Mouse (Mus musculus): ENCODE measurements around the gene Usp43.
A peak's percentile ranks its signal among the peaks of the same experiment; 100 is the strongest.

Gene Usp43

GRCm38 (mm10) chr11:67903756-67904155 is 18.2 kb downstream of the Usp43 start:
- DNase-seq (ENCODE audit: low spot score in 2 of 2): no peak

- DNase-seq (ENCODE audit: low spot score in 2 of 2): peak in 1 of 2 experiments; percentile 60
These were observed 24.8 kb downstream of the Usp43 start for GRCm38 (mm10) chr11:67897064-67897560.

DNA sequence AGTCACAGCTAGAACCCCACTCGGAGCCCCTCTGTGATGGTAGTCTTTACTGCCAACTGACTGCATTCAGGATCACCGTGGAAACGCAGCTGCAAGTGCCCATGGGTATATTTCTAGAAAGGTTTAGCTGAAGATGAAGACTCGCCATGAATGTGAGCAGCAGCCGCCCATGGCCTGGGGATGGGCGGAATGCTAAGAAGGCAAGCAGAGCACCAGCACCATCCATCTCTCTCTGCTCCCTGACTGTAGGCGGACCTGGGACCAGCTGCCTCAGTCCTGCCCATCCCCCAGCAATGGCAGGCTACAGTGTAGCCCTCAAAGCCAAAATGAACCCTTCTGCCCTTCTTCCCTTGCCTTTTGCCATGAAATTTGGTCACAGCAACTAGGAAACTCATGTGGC is 26.3 kb downstream of the Usp43 start:
- DNase-seq (ENCODE audit: low spot score in 2 of 2): no peak

GRCm38 (mm10) chr11:67888521-67888920 is 33.4 kb downstream of the Usp43 start:
- no peak for DNase-seq (ENCODE audit: low spot score in 2 of 2)

DNA sequence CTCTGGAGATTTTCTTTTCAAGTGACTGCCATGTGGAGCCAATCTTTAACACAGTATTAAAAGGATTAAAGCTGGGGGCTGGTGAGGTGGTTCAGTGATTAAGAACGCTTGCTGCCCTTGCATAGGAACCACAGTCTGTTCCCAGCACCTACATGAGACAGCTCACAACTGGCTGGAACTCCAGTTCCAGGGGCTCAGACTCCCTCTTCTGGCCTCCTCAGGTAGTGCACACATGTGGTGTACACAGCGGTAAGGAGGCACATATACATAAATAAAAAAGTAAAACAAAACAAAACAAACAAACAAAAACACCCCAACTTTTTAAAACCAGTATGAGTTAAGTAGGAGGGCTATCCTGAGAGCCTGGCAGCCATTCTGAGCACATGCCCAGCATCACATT is 36.0 kb downstream of the Usp43 start:
- DNase-seq (ENCODE audit: low spot score in 2 of 2): no peak

DNA sequence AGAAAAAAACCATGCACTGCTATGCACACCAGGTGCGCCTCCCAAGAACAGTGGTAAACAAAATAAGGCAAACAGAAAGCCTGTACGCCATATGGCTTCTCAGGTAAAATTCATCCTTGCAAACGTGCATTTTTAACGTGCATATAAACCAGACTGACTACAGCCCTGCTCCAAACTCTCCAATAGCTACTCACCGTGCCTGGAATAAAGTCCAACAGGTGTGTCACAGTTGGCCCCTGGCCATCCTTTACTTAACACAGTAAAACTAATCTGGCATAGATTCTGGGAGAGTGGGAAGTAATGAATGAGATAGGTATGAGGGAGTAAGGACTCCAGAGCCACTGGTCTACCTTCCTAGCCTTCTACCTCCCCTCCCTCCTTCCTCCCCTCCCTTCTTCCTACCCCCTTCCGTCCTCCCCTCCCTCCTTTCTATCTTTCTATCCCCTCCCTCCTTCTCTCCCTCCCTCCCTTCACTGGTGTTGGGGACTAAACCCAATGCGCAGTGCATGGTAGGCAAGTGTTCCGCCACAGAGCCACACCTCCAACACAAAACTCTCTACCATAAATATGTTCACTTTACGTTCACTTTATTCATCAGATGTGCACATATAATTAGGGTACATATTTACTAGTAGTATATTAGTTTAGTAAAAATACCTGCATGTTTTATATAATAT is 56.3 kb downstream of the Usp43 start:
- no peak for DNase-seq (ENCODE audit: low spot score in 2 of 2)

DNA sequence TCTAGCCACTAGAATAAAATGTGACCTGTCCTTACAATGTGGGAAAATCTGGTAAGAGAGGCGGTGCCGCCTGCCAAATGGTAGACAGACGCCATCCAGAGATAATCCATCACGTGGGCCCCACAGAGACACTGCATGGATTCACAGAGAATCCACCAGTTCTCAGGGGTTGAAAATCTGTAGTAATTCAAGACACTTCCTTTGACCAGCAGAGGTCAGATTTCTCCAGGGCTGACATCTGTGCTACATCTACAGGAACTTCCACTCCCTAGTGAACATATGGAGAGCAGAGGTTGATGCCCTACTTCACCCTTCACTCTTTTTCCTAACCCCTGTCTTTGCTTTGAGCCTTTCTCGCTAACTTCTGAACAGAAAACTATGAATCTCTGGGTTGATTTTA is 56.9 kb downstream of the Usp43 start:
- DNase-seq (ENCODE audit: low spot score in 2 of 2): no peak

- no peak for DNase-seq (ENCODE audit: low spot score in 2 of 2)
These were observed 60.5 kb downstream of the Usp43 start for GRCm38 (mm10) chr11:67861399-67861838.

DNA sequence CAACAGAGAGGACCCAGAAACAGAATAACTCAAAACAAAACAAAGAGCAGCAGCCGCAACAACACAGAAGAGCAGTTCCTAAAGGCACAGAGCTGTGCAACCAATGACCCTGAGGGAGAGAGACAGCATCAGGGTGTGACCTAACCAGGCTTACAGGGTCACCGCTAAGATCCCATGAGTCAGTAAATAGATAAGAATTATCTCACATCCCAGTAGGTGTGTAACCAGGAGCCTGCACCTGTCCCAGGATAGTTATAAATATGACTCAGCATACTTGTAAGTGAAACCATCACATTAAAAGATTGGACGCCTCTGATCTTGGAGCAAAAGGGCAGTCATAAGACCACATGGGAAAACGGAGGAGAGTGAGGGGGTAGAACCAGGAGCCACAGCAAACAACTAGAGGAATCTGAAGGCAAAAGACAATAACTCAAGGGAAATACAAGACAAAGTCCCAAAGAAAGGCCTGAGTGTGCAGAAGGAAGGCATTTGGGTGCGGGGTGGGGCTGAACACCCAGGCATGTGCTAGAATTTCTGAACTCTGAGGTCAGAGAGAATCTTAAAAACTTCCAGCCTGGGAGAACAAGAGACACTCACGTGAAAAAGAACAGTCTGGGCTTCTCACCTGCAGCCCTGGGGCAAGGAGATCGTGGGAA is 61.1 kb downstream of the Usp43 start:
- DNase-seq (ENCODE audit: low spot score in 2 of 2): no peak

DNA sequence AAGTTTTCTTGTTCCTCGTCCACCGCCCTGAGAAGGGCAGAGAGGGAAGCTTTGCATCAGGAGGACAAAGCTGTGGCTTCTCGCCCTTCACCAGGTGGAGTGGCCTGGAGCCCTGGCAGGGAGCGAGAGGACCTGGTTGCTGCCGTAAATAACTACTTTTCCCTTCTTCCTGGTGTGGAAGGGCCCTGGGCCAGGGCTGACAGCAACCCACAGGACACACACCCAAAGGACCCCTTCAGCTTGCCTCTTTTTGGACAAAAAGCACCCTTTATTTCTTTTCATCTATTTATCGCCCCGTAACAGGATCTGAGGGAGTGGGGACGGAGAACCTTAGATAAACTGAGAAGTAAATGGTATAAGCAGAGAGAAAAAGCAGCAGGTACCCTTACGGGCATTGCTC is 63.4 kb downstream of the Usp43 start:
- no peak for DNase-seq (ENCODE audit: low spot score in 2 of 2)

- DNase-seq (ENCODE audit: low spot score in 2 of 2): peak in 1 of 2 experiments; percentile 16
These were observed 66.9 kb downstream of the Usp43 start for GRCm38 (mm10) chr11:67855035-67855434.

DNA sequence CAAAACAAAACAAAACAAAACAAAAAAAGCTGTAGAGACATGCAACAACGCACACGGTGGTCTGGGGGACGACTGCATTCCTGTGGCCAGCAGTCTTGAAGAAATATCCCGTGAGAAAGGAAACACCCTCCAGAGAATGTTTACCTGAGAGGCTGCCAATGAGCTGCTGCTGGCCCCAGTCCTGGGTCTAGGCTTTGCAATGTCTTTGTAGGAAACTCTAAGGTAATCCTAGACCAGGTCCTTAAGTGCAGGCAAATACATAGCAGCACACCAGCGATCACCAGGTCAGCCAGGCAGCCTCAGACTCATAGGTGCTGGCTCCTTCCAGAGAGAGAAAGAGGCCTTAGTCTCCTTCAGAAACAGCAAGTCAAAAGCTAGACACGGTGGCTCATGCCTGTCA is 68.0 kb downstream of the Usp43 start:
- DNase-seq (ENCODE audit: low spot score in 2 of 2): no peak

- DNase-seq (ENCODE audit: low spot score in 2 of 2): no peak
These were observed 70.2 kb downstream of the Usp43 start for GRCm38 (mm10) chr11:67851770-67852169.

DNA sequence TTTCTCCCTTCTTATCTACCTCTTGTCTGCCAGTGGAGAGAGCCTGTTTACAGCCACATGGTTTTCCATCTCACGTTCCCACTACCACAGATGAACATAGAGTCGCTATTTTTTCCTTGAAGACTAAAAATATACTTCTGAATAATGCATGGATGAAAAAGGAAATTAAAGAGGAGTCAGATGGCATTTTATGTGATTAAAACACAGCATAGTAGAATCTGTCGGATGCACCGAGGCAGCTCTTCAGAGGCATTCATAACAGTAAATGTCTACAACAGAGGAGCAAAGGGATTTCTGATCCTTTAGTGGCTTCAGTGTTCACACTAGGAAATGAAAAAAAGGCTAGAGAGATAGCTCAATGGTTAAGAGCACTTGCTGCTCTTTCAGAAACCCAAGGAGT is 76.8 kb downstream of the Usp43 start:
- no peak for DNase-seq (ENCODE audit: low spot score in 2 of 2)

DNA sequence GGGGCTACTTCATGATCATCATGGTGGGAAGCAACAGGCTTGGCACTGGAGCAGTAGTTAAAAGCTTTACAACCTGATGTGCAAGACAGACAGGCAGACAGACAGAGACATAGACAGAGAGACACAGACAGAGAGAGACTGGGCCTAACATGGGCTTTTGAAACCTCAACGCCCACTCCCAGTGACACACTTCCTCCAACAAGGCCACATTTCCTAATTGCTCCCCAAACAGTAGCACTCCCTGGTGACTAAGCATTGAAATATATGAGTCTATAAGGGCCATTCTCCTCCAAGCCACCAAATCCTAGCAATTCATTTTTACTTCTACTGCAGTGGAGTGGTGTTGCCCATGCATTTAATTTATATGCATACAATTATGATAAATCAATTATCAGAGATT is 82.1 kb downstream of the Usp43 start:
- no peak for DNase-seq (ENCODE audit: low spot score in 2 of 2)

DNA sequence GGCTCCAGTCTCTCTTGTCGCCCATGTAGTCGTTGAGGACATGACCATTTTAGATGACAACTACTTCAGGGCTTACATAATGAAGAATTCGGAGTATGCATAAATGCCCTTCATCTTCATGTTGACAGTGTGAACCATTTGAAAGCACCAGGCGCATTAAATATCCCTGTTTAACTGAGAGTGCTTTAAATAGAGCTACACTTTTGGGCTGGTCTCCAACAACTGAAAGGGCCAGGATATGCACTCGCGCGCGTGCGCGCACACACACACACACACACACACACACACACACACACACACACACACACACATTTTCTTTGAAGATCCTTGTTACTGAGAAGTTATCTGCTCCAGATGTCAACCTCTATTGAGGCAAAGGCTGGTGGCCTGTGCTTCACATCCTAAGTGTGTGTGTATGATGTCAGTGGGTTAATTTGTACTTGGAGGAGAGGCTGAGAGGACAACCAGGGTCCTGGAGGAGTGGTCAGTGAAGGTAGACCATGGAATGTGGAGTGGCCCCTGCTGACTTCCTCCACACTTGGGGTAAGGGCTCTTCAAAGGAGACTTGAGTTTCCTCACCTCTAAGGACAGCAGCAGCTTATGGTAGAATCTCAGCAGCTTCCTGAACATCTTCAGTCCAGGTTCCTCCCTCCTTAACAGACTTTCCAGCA is 86.4 kb downstream of the Usp43 start:
- no peak for DNase-seq (ENCODE audit: low spot score in 2 of 2)

DNA sequence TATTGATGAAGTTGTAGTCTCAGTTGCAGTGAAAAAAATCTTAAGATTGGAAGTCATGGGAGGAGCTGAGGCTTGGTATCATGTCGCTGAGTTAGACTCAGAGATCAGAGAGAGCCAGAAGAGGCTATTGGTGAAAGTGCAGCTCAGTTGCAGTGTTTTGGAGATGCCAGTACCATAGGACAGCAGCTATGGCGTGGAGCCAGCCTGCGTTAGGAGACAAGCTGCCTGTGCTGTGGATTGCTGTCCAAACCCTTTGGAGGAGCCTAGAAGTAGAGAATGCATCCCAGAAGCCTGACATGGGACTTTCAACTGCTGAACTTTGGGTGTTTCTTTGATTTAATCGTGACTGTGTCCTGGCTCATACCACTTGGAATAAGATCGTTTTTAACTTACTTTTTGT is 90.1 kb downstream of the Usp43 start:
- no peak for DNase-seq (ENCODE audit: low spot score in 2 of 2)

GRCm38 (mm10) chr11:67829530-67829929 is 92.4 kb downstream of the Usp43 start:
- no peak for DNase-seq (ENCODE audit: low spot score in 2 of 2)

DNA sequence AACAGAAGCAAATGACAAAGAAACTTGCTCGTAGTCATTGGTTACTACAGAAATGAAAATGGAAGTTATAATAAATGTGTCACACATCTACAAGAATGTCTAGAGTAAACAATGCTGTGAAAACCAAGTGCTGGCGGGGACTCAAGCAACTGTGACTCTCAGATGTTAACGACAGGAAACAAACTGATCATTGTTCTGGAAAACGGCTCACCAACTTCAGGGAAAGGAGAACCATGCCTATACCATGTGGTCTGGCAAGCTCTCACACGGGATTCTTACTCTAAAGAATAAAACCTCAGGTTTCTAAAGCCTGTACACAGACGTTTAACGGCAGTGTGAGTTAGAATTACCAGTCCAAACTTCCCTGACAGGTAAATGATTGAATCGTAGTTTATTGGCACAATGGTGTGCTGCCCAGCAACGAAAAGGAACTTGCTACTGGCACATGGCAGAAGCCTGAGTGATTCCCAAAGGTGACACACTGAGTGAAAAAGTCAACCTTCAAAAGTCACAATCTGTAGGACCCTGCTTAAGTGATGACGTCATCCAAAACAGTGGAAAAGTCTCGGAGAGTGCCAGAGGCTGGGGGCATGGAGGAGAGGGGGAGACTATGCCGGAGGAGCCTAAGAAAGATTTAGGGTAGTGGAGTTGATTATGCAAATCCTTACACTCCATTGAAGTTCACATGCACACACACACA is 93.4 kb downstream of the Usp43 start:
- DNase-seq (ENCODE audit: low spot score in 2 of 2): no peak

GRCm38 (mm10) chr11:67821560-67821959 is 100.4 kb downstream of the Usp43 start:
- DNase-seq (ENCODE audit: low spot score in 2 of 2): peak in 1 of 2 experiments; percentile 9

- peak; percentile 40 to 51 for DNase-seq (ENCODE audit: low spot score in 2 of 2)
These were observed 101.7 kb downstream of the Usp43 start for GRCm38 (mm10) chr11:67820221-67820620.

DNA sequence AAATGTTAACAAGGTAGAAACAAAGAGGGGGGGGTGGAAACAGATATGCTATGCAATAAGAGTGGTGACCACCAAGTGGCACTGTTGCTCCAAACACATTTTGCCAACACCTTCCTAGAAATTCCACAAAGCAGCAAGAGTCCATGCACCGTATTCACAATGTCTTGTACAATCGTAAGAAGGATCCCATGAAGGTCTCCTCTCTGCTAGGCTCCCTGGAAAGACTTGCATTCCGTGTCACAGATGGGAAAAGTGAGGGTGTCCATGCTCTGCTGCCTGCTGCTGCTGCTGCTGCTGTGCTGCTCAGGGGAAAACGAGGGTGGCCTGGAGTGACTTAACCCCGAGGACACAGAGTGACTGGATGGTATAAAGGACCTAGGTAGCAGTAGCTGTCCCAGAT is 102.3 kb downstream of the Usp43 start:
- DNase-seq (ENCODE audit: low spot score in 2 of 2): peak in 1 of 2 experiments; percentile 61
